Mouse (Mus musculus) MEL (cell line): ENCODE measurements around the gene Brd9. TPM values are rescaled to one million over a fixed set of nuclear protein-coding genes. Genes with fewer than 3 reads are reported as not detected.

Experiments used
- DNase-seq: peaks from one replicate; pipeline ENCODE4 v3.0.0; 2011; ENCODE audit warnings: low read depth, low spot score
- H3K27ac ChIP-seq: 2 replicates; pipeline ENCODE4 v1.5.1; 2012; ENCODE audit warnings: low read depth, mild to moderate bottlenecking, control low read depth, low read length, moderate library complexity; ENCODE audit not compliant: control insufficient read depth
- H3K27me3 ChIP-seq, 2 experiments: fragments of 150-350 bp in 1 of 2; sonication (generic) in 1 of 2; 2 replicates each; pipeline ENCODE4 v1.6.1; 2012; ENCODE audit warnings: low read length in 2 of 2, mild to moderate bottlenecking in 2 of 2, improper control_type of control experiment in 1 of 2, moderate library complexity in 1 of 2; ENCODE audit not compliant: insufficient read depth in 2 of 2, control insufficient read depth in 1 of 2
- H3K36me3 ChIP-seq, 2 experiments: 2 replicates each; pipeline ENCODE4 v1.6.1; 2012 to 2014; ENCODE audit warnings: low read length in 2 of 2, improper control_type of control experiment in 1 of 2, inconsistent platforms in 1 of 2, mild to moderate bottlenecking in 1 of 2; ENCODE audit not compliant: insufficient read depth in 2 of 2, control insufficient read depth in 1 of 2
- H3K4me1 ChIP-seq, 2 experiments: fragments of 150-350 bp in 1 of 2; sonication (generic) in 1 of 2; 2 replicates each; pipeline ENCODE4 v1.6.1; 2012; ENCODE audit warnings: low read length in 2 of 2, improper control_type of control experiment in 1 of 2, mild to moderate bottlenecking in 1 of 2; ENCODE audit not compliant: insufficient read depth in 2 of 2, control insufficient read depth in 1 of 2
- H3K4me3 ChIP-seq, 2 experiments: fragments of 150-350 bp in 1 of 2; sonication (generic) in 1 of 2; 2 replicates each; pipeline ENCODE4 v1.5.1; 2012; ENCODE audit warnings: low read depth in 2 of 2, low read length in 2 of 2, mild to moderate bottlenecking in 2 of 2, moderate library complexity in 2 of 2, control low read depth in 1 of 2, improper control_type of control experiment in 1 of 2; ENCODE audit not compliant: control insufficient read depth in 1 of 2, insufficient read depth in 1 of 2
- H3K79me2 ChIP-seq: 2 replicates; pipeline ENCODE4 v1.6.1; 2012; ENCODE audit warnings: mild to moderate bottlenecking, low read length, moderate library complexity; ENCODE audit not compliant: control insufficient read depth, poor library complexity, insufficient read depth
- H3K9ac ChIP-seq: 2 replicates; pipeline ENCODE4 v1.6.1; 2012; ENCODE audit warnings: low read depth, mild to moderate bottlenecking, control low read depth, low read length, moderate library complexity; ENCODE audit not compliant: control insufficient read depth, poor library complexity, severe bottlenecking
- H3K9me3 ChIP-seq: fragments of 150-350 bp; sonication (generic); replicated peaks from 2 replicates; pipeline ENCODE4 v1.6.1; 2012; ENCODE audit warnings: mild to moderate bottlenecking, low read length, improper control_type of control experiment, moderate library complexity; ENCODE audit not compliant: insufficient read depth
- CHD1 ChIP-seq: IDR thresholded peaks from 2 replicates; pipeline ENCODE4 v1.6.1; 2012; ENCODE audit warnings: low read depth, mild to moderate bottlenecking, inconsistent platforms, low read length, improper control_type of control experiment
- CHD2 ChIP-seq: IDR thresholded peaks from 2 replicates; pipeline ENCODE4 v1.6.1; 2011; ENCODE audit warnings: low read length, improper control_type of control experiment
- CTCF ChIP-seq, 3 experiments: IDR thresholded peaks in 2 of 3; conservative IDR thresholded peaks in 1 of 3; 2 replicates each; pipeline ENCODE4 v1.5.1; 2011 to 2012; ENCODE audit warnings: low read length in 3 of 3, low read depth in 2 of 3, mild to moderate bottlenecking in 2 of 3, improper control_type of control experiment in 1 of 3, inconsistent platforms in 1 of 3, mixed read lengths in 1 of 3, moderate library complexity in 1 of 3; ENCODE audit not compliant: control insufficient read depth in 1 of 3, insufficient read depth in 1 of 3, poor library complexity in 1 of 3, severe bottlenecking in 1 of 3
- E2F4 ChIP-seq: IDR thresholded peaks from 2 replicates; pipeline ENCODE4 v1.6.1; 2011; ENCODE audit warnings: low read depth, low read length, improper control_type of control experiment, borderline replicate concordance
- ELF1 ChIP-seq: IDR thresholded peaks from 2 replicates; pipeline ENCODE4 v1.6.1; 2014; ENCODE audit warnings: low read depth, mild to moderate bottlenecking, inconsistent platforms, low read length, improper control_type of control experiment, moderate library complexity
- EP300 ChIP-seq, 2 experiments: IDR thresholded peaks; 2 replicates each; pipeline ENCODE4 v1.6.1; 2011; ENCODE audit warnings: improper control_type of control experiment in 2 of 2, low read length in 2 of 2, low read depth in 1 of 2, mild to moderate bottlenecking in 1 of 2
- ETS1 ChIP-seq: IDR thresholded peaks from 2 replicates; pipeline ENCODE4 v1.6.1; 2012; ENCODE audit warnings: low read depth, mild to moderate bottlenecking, inconsistent platforms, low read length, improper control_type of control experiment, moderate library complexity
- GABPA ChIP-seq: IDR thresholded peaks from 2 replicates; pipeline ENCODE4 v1.6.1; 2012; ENCODE audit warnings: low read depth, mild to moderate bottlenecking, inconsistent platforms, low read length, improper control_type of control experiment, moderate library complexity
- GATA1 ChIP-seq: IDR thresholded peaks from 2 replicates; pipeline ENCODE4 v1.6.1; 2011; ENCODE audit warnings: low read depth, low read length, improper control_type of control experiment
- HCFC1 ChIP-seq: IDR thresholded peaks from 2 replicates; pipeline ENCODE4 v1.6.1; 2012; ENCODE audit warnings: low read depth, mild to moderate bottlenecking, inconsistent platforms, low read length, improper control_type of control experiment, moderate library complexity
- KAT2A ChIP-seq: conservative IDR thresholded peaks from 2 replicates; pipeline ENCODE4 v1.6.1; 2012; ENCODE audit warnings: low read depth, low read length, improper control_type of control experiment, inconsistent platforms
- MAFK ChIP-seq: IDR thresholded peaks from 2 replicates; pipeline ENCODE4 v1.6.1; 2011; ENCODE audit warnings: low read depth, mild to moderate bottlenecking, low read length, improper control_type of control experiment, borderline replicate concordance
- MEF2A ChIP-seq: IDR thresholded peaks from 2 replicates; pipeline ENCODE4 v1.6.1; 2014; ENCODE audit warnings: low read depth, mild to moderate bottlenecking, inconsistent platforms, low read length, improper control_type of control experiment; ENCODE audit not compliant: poor library complexity, insufficient replicate concordance, severe bottlenecking; ENCODE audit errors: extremely low read depth
- MXI1 ChIP-seq: IDR thresholded peaks from 2 replicates; pipeline ENCODE4 v1.6.1; 2011; ENCODE audit warnings: mild to moderate bottlenecking, low read depth, low read length, improper control_type of control experiment
- MYB ChIP-seq: IDR thresholded peaks from 2 replicates; pipeline ENCODE4 v1.6.1; 2011; ENCODE audit warnings: mild to moderate bottlenecking, low read depth, low read length, improper control_type of control experiment
- MYC ChIP-seq: IDR thresholded peaks from 2 replicates; pipeline ENCODE4 v1.6.1; 2011; ENCODE audit warnings: low read depth, mild to moderate bottlenecking, low read length, improper control_type of control experiment, moderate library complexity
- POLR2AphosphoS5 ChIP-seq: IDR thresholded peaks from 2 replicates; pipeline ENCODE4 v1.6.1; 2012; ENCODE audit warnings: low read depth, borderline replicate concordance, mild to moderate bottlenecking, inconsistent platforms, low read length, moderate library complexity, mixed read lengths
- RAD21 ChIP-seq: IDR thresholded peaks from 2 replicates; pipeline ENCODE4 v1.6.1; 2011; ENCODE audit warnings: mild to moderate bottlenecking, low read depth, low read length, improper control_type of control experiment
- RCOR1 ChIP-seq: IDR thresholded peaks from 2 replicates; pipeline ENCODE4 v1.6.1; 2012; ENCODE audit warnings: low read depth, mild to moderate bottlenecking, inconsistent platforms, low read length, improper control_type of control experiment
- SIN3A ChIP-seq: IDR thresholded peaks from 2 replicates; pipeline ENCODE4 v1.6.1; 2012; ENCODE audit warnings: low read length, improper control_type of control experiment, inconsistent platforms
- SMC3 ChIP-seq: IDR thresholded peaks from 2 replicates; pipeline ENCODE4 v1.6.1; 2011; ENCODE audit warnings: low read depth, low read length, improper control_type of control experiment
- TAL1 ChIP-seq: IDR thresholded peaks from 2 replicates; pipeline ENCODE4 v1.6.1; 2012; ENCODE audit warnings: mild to moderate bottlenecking, inconsistent platforms, low read length, moderate library complexity, mixed read lengths
- TCF12 ChIP-seq: IDR thresholded peaks from 2 replicates; pipeline ENCODE4 v1.6.1; 2014; ENCODE audit warnings: low read depth, mild to moderate bottlenecking, inconsistent platforms, low read length, improper control_type of control experiment, moderate library complexity
- USF1 ChIP-seq: IDR thresholded peaks from 2 replicates; pipeline ENCODE4 v1.6.1; 2014; ENCODE audit warnings: low read depth, mild to moderate bottlenecking, inconsistent platforms, low read length, improper control_type of control experiment, moderate library complexity
- USF2 ChIP-seq, 2 experiments: IDR thresholded peaks; 2 replicates each; pipeline ENCODE4 v1.6.1; 2011 to 2012; ENCODE audit warnings: improper control_type of control experiment in 2 of 2, low read length in 2 of 2, borderline replicate concordance in 1 of 2, inconsistent platforms in 1 of 2, low read depth in 1 of 2, mild to moderate bottlenecking in 1 of 2; ENCODE audit not compliant: insufficient read depth in 1 of 2
- ZC3H11A ChIP-seq: IDR thresholded peaks from 2 replicates; pipeline ENCODE4 v1.6.1; 2012; ENCODE audit warnings: low read depth, mild to moderate bottlenecking, inconsistent platforms, low read length, improper control_type of control experiment
- ZKSCAN1 ChIP-seq: IDR thresholded peaks from 2 replicates; pipeline ENCODE4 v1.6.1; 2012; ENCODE audit warnings: low read depth, mild to moderate bottlenecking, inconsistent platforms, low read length, improper control_type of control experiment, moderate library complexity
- ZNF384 ChIP-seq: IDR thresholded peaks from 2 replicates; pipeline ENCODE4 v1.6.1; 2012; ENCODE audit warnings: low read depth, mild to moderate bottlenecking, inconsistent platforms, low read length, improper control_type of control experiment
- polyA plus RNA-seq, 2 experiments: library from polyadenylated mRNA; stranded (reverse) in 1 of 2; unstranded in 1 of 2; fragments of >175 nt in 1 of 2; fragments of >200 nt in 1 of 2; gene quantifications; 2 replicates each; pipeline versions ENCODE4 v1.2.1 to v1.2.4; 2012; ENCODE audit warnings: low replicate concordance in 2 of 2, low read depth in 1 of 2; ENCODE audit not compliant: insufficient read length in 2 of 2, insufficient read depth in 1 of 2, missing spikeins in 1 of 2
- total RNA-seq: library from RNA; depleted of rRNA; stranded (reverse); fragments of 300-350 nt; gene quantifications from 2 replicates; pipeline ENCODE4 v1.2.3, GENCODE M21; 2012

Gene Brd9
- total and polyA plus RNA-seq, 3 experiments, result 21.4 to 29.2 TPM; not detected in 1

GRCm38 (mm10) chr13:73963551-73963950 lies 25.9 kb downstream of the Brd9 start, which contains the start of gene Zdhhc11:
Zdhhc11 (plus strand) TSS chr13:73963851.
- Histone ChIP-seq H3K9me3 (no peaks in the 10 kb centered on the region), H3K27me3 (no peaks in the 10 kb centered on the region), H3K27ac (no peak within 1 kb of the TSS), H3K9ac (no peak within 1 kb of the TSS), H3K36me3 (no peaks in the 10 kb centered on the region; a peak in 1 of 4 replicates)
- DNase-seq, result no peak
- TF ChIP-seq GABPA (no peak), TCF12 (no peak), RCOR1 (no peak), MYC (no peak), USF1 (no peak), POLR2AphosphoS5 (no peak), RAD21 (no peak), SMC3 (no peak), MAFK (no peak), ZNF384 (no peak), MEF2A (no peak), CTCF (IDR thresholded peaks at IDR 0.05 in 2 of 3, conservative IDR thresholded peaks at IDR 0.05 in 1 of 3; ENCODE audit: control insufficient read depth in 1 of 3, insufficient read depth in 1 of 3, low read depth in 2 of 3, low read length in 3 of 3, poor library complexity in 1 of 3, severe bottlenecking in 1 of 3) (no peak), CHD2 (no peak), CHD1 (no peak), KAT2A (no peak), MXI1 (no peak), USF2 (IDR thresholded peaks at IDR 0.05; ENCODE audit: borderline replicate concordance in 1 of 2, insufficient read depth in 1 of 2, low read depth in 1 of 2, low read length in 2 of 2) (no peak), E2F4 (no peak)
- TF ChIP-seq, all 39 proteins: peak for 0
- Histone ChIP-seq H3K4me1 (no peaks in the 10 kb centered on the region), H3K4me3 (no peak within 1 kb of the TSS), H3K79me2 (no peaks in the 10 kb centered on the region)

GRCm38 (mm10) chr13:73970545-73971448 lies 33.2 kb downstream of the Brd9 start:
- Histone ChIP-seq H3K36me3 (no peaks in the 10 kb centered on the region), H3K79me2 (no peaks in the 10 kb centered on the region), H3K9me3 (no peaks in the 10 kb centered on the region), H3K27ac (no peak overlapping the region), H3K4me3 (peak overlapping the region; percentile 16 to 23; a peak in 2 of 4 replicates), H3K9ac (peak overlapping the region; percentile 36; the same call in 1 of the 2 replicates), H3K4me1 (peaks cover 0 to 5% of the 10 kb centered on the region in 2 experiments; a peak in 1 of 4 replicates), H3K27me3 (no peaks in the 10 kb centered on the region)
- peak; percentile 75 for DNase-seq
- TF ChIP-seq TAL1 (no peak), ETS1 (no peak), ZC3H11A (peak; percentile 75), MYB (no peak), SIN3A (0 out of 2 replicates have a peak, but pooled peaks have one; percentile 32), RAD21 (peak; percentile 95), ELF1 (no peak), CHD2 (no peak), ZKSCAN1 (no peak), CTCF (IDR thresholded peaks at IDR 0.05 in 2 of 3, conservative IDR thresholded peaks at IDR 0.05 in 1 of 3; ENCODE audit: control insufficient read depth in 1 of 3, insufficient read depth in 1 of 3, low read depth in 2 of 3, low read length in 3 of 3, poor library complexity in 1 of 3, severe bottlenecking in 1 of 3) (peak; percentile 73 to 92 (median 73)), RCOR1 (no peak), GATA1 (no peak), HCFC1 (no peak), SMC3 (peak; percentile 84), CHD1 (no peak), EP300 (IDR thresholded peaks at IDR 0.05; ENCODE audit: low read depth in 1 of 2, low read length in 2 of 2) (no peak)
